Mouse (Mus musculus) forebrain, embryonic 15.5 days (tissue): ENCODE measurements at regions not wholly inside any gene's neighbourhood (a gene's known extent, or its start where the extent isn't known, plus 50 kb on each side); places are given as distances from the start of the nearest gene placed in this dataset.

ENCODE experiments used
- ATAC-seq: fragments of 200-750 bp; cut with Nextera tagmentation; replicated peaks from 2 replicates; pipeline ENCODE4 v1.8.0; 2017; ENCODE audit warnings: mild to moderate bottlenecking, moderate TSS enrichment, moderate library complexity
- H3K27ac ChIP-seq: fragments of 300-500 bp; sonication (generic); replicated peaks from 2 replicates; pipeline ENCODE4 v1.5.1; 2015; ENCODE audit warnings: mild to moderate bottlenecking, inconsistent platforms
- H3K27me3 ChIP-seq: fragments of 300-500 bp; sonication (generic); 2 replicates; pipeline ENCODE4 v1.6.1; 2015; ENCODE audit warnings: inconsistent platforms
- H3K36me3 ChIP-seq: fragments of 300-500 bp; sonication (generic); 2 replicates; pipeline ENCODE4 v1.6.1; 2015; ENCODE audit warnings: mild to moderate bottlenecking, inconsistent platforms
- H3K4me1 ChIP-seq: fragments of 300-500 bp; sonication (generic); 2 replicates; pipeline ENCODE4 v1.6.1; 2015; ENCODE audit warnings: inconsistent platforms
- H3K4me2 ChIP-seq: fragments of 300-500 bp; sonication (generic); replicated peaks from 2 replicates; pipeline ENCODE4 v1.6.1; 2015; ENCODE audit warnings: mild to moderate bottlenecking, inconsistent platforms
- H3K4me3 ChIP-seq: fragments of 300-500 bp; sonication (generic); 2 replicates; pipeline ENCODE4 v1.5.1; 2015; ENCODE audit warnings: mild to moderate bottlenecking, inconsistent platforms
- H3K9ac ChIP-seq: fragments of 300-500 bp; sonication (generic); replicated peaks from 2 replicates; pipeline ENCODE4 v1.6.1; 2015; ENCODE audit warnings: mild to moderate bottlenecking, inconsistent platforms
- H3K9me3 ChIP-seq: fragments of 300-500 bp; sonication (generic); 2 replicates; pipeline ENCODE4 v1.6.1; 2016; ENCODE audit warnings: inconsistent platforms
- WGBS: fragments of 180-500 bp; shearing (Covaris S2); methylation state at CpG from one replicate; pipeline ENCODE4 v1.1.7; 2015; ENCODE audit warnings: mixed read lengths; 5-methylcytosine and 5-hydroxymethylcytosine counted together

DNA sequence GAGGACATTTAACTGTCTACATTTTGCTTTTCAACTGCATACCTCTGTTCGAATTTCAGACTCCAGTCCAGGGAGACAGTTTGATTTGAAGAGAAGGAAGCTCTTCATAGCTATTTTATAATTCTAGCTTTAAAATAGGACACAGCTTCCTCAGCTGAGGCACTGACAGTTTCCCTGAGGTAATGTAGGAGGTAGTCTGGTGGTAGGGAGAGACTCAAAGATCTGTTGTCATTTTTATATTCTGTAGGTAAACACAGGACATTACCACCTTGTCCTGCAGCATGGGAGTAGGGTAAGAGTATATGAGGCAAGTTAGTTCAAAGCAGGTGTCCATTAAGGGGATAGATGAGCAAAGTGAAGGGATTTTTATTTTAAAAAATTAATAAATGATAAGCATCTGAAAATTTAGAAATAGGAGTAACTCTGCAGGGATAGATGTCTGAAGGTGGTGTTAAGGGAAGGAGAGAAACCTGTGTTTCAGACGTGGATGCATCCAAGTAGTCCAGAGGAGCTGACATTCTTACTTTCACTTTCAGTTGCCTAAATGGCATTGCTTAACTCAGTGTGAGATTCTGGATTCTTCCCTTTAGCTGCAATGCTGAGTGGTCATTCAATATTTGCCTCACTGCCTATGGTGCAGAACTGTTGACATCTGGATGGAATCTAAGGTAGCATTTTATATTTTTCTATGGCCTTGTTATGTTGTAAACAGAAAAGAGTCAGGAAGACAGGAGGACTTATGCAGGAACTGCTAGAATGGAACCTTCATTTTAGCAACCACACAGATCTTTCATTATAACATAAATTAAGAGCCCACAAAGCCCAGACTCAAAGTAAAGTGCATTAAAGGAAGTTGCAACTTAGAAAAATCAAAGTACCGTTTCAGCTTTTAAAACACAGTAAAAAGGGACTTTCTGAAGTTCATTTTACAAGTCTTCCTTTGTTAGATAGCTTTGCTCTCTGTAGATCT is 126.3 kb upstream of the Syt1 start:
- Histone ChIP-seq H3K27me3 (no peaks in the 10 kb centered on the region), H3K4me1 (no peaks in the 10 kb centered on the region), H3K36me3 (no peaks in the 10 kb centered on the region), H3K9me3 (no peaks in the 10 kb centered on the region), H3K9ac (no peak overlapping the region), H3K4me3 (no peak overlapping the region), H3K27ac (no peak overlapping the region), H3K4me2 (no peak overlapping the region)
- no peak for ATAC-seq
- WGBS: 77% methylated on average over 3 of the region's 3 CpGs

GRCm38 (mm10) chr10:109134521-109134920 is 123.7 kb upstream of the Syt1 start:
- Histone ChIP-seq H3K9ac (no peak overlapping the region), H3K4me2 (no peak overlapping the region), H3K4me3 (no peak overlapping the region), H3K36me3 (no peaks in the 10 kb centered on the region), H3K27ac (no peak overlapping the region), H3K27me3 (no peaks in the 10 kb centered on the region), H3K4me1 (no peaks in the 10 kb centered on the region), H3K9me3 (no peaks in the 10 kb centered on the region)
- 89% methylated on average over 4 of the region's 4 CpGs for WGBS
- ATAC-seq: no peak

- H3K27me3 ChIP-seq: no peaks in the 10 kb centered on the region
- H3K9ac ChIP-seq: no peak overlapping the region
- no peak overlapping the region for H3K4me2 ChIP-seq
- H3K4me1 ChIP-seq: no peaks in the 10 kb centered on the region
- 62% methylated on average over 8 of the region's 8 CpGs for WGBS
- ATAC-seq: no peak
- H3K9me3 ChIP-seq: no peaks in the 10 kb centered on the region
- H3K4me3 ChIP-seq: no peak overlapping the region
- no peak overlapping the region for H3K27ac ChIP-seq
- H3K36me3 ChIP-seq: no peaks in the 10 kb centered on the region
Observed at GRCm38 (mm10) chr10:109132091-109132573, 121.3 kb upstream of the Syt1 start.

DNA sequence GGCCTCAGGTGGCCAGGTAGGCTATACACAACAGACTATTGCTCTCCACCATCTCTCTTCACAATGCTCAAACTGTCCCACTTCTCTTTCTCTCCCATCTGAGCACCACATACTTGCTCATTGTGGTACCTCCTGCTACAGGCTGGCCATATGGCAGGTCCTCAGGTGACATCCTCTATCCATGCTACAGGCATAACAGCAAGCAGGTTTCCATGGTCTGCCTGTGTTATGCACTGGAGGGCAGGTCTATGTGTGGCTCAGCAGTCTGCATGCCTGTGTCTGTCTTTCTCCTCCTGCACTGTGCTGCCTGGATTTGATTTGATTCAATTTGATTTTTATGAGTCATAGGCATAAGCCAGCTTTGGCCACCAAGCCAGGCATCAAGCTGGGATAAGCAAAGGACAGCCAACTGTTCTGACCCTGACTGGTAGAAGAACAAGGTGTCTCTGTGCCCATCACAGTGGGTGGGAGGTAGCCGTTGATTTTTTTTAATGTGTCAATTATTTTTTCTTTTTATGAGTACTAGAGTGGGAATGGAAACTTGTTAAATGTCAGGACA is 118.8 kb upstream of the Syt1 start:
- no peaks in the 10 kb centered on the region for H3K9me3 ChIP-seq
- H3K4me3 ChIP-seq: no peak overlapping the region
- H3K4me1 ChIP-seq: no peaks in the 10 kb centered on the region
- no peaks in the 10 kb centered on the region for H3K27me3 ChIP-seq
- H3K36me3 ChIP-seq: no peaks in the 10 kb centered on the region
- WGBS: 89% methylated on average over 1 of the region's 1 CpGs
- ATAC-seq: no peak
- H3K4me2 ChIP-seq: no peak overlapping the region
- no peak overlapping the region for H3K27ac ChIP-seq
- H3K9ac ChIP-seq: no peak overlapping the region

DNA sequence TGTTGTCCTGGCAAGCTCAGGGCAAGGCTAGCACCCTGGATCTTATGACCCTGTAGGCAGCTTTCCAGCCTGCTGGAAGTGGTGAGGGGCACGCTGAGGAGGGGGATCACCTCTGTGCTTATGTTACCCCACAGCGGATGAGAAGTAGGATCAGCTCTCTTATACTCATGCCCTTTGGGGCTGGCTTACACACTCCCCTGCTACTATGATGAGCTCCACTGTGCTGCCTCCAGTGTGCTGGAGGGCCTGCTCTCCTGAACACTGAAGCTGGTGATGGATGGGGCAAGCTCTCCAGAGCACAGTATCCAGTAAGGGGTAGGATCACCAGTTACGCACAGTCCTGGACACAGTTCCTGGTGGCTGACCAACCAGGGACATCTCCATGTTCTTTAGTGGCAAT is 118.3 kb upstream of the Syt1 start:
- WGBS: 89% methylated on average over 3 of the region's 3 CpGs
- Histone ChIP-seq H3K9ac (no peak overlapping the region), H3K27me3 (no peaks in the 10 kb centered on the region), H3K9me3 (no peaks in the 10 kb centered on the region), H3K27ac (no peak overlapping the region), H3K36me3 (no peaks in the 10 kb centered on the region), H3K4me2 (no peak overlapping the region), H3K4me1 (no peaks in the 10 kb centered on the region), H3K4me3 (no peak overlapping the region)
- no peak for ATAC-seq

GRCm38 (mm10) chr10:109126699-109127098 is 115.9 kb upstream of the Syt1 start:
- ATAC-seq: no peak
- Histone ChIP-seq H3K9me3 (no peaks in the 10 kb centered on the region), H3K4me2 (no peak overlapping the region), H3K36me3 (no peaks in the 10 kb centered on the region), H3K9ac (no peak overlapping the region), H3K27me3 (no peaks in the 10 kb centered on the region), H3K4me1 (no peaks in the 10 kb centered on the region), H3K27ac (no peak overlapping the region), H3K4me3 (no peak overlapping the region)
- 96% methylated on average over 2 of the region's 2 CpGs for WGBS

DNA sequence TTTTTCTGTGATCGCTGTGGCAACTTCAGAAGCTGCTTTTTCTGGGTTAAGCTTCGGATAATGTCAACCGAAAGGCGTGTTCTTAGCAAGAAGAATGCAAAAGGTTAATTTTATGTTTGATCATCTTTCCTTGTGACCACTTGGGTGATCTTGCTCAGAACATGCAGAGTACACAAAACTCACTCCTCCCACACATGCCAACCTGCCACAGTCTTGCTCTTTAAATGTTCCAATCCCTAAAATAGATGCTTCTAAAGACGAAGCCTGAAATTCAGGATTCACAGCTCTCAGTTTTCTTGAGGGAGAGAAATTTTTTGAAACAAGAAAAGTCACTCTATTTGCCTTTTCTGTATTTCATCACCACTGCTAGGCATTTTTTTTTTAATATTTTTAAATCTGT is 106.4 kb upstream of the Syt1 start:
- Histone ChIP-seq H3K27me3 (no peaks in the 10 kb centered on the region), H3K9me3 (no peaks in the 10 kb centered on the region), H3K4me3 (no peak overlapping the region), H3K36me3 (no peaks in the 10 kb centered on the region), H3K4me2 (no peak overlapping the region), H3K4me1 (no peaks in the 10 kb centered on the region), H3K27ac (no peak overlapping the region), H3K9ac (no peak overlapping the region)
- 88% methylated on average over 5 of the region's 5 CpGs for WGBS
- no peak for ATAC-seq

DNA sequence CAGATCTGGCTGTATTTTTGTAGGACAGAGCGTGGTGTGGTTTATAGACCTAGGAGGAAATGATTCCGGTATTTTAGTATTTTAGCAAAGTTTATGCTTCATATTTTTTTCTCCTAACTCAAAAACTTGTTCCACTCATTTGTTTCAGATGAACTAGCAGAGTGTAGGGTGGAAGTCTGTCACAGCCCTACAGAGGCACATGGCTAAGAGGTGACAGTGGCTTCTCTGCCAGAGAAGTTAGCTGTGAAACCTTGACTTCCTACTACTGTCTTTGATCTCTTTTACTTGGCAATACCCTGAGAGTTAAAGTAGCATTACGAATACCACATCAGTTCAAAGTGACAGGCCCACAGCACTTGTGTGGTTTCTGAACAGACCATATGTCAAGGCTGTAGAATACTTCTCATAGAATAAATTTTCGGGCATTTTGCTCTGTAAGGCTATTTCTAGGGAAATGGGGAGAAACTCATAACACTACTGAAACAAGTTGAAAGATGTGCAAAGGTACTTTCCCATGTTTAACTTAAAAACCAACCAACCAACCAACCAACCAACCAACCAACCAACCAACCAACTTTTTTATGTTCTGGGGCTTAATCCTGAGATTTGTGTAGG is 104.3 kb upstream of the Syt1 start:
- Histone ChIP-seq H3K36me3 (no peaks in the 10 kb centered on the region), H3K27me3 (no peaks in the 10 kb centered on the region), H3K9ac (no peak overlapping the region), H3K9me3 (no peaks in the 10 kb centered on the region), H3K4me3 (no peak overlapping the region), H3K4me2 (no peak overlapping the region), H3K27ac (no peak overlapping the region), H3K4me1 (no peaks in the 10 kb centered on the region)
- WGBS: 84% methylated on average over 4 of the region's 4 CpGs
- ATAC-seq: no peak

DNA sequence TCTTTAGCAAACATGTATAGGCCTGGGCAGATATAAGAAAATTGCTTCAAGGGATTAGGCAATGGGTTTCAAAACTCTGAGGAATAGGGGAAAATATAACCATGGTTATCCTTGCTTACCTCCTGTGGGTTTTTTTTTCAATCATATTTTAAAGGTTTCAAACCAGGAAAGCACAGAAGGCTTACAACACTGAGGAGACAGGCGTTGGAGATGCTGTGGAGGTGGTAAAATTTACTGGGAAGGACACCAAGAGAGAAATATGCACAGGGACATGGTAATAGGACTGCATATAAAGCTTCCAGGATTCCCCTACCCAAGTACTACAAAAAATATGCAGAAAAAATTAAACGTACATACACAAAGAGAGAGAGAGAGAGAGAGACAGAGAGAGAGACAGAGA is 95.0 kb upstream of the Syt1 start:
- Histone ChIP-seq H3K4me3 (no peak overlapping the region), H3K4me1 (no peaks in the 10 kb centered on the region), H3K9ac (no peak overlapping the region), H3K9me3 (no peaks in the 10 kb centered on the region), H3K4me2 (no peak overlapping the region), H3K36me3 (no peaks in the 10 kb centered on the region), H3K27me3 (no peaks in the 10 kb centered on the region), H3K27ac (no peak overlapping the region)
- ATAC-seq: no peak
- 77% methylated on average over 2 of the region's 2 CpGs for WGBS

DNA sequence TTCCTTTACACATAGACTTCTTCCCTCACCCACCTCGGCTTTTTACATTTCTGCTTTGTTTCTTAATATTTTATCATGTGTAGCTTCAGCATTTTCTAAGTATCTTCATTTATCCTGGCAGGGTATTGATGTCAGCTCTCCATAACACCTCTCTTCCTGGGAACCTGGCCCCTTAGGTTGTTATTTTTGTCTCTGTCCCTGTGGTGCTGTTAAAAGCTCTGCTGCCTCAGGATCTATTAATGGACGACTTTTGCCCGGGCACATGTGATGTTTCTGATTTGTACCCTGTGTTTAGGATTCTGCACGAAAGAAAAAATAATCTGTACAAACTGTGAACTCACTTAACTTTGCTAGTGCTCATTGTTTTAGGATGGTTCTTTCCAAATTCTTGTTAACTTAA is 81.4 kb upstream of the Syt1 start:
- no peaks in the 10 kb centered on the region for H3K9me3 ChIP-seq
- no peaks in the 10 kb centered on the region for H3K27me3 ChIP-seq
- no peak for ATAC-seq
- no peak overlapping the region for H3K4me2 ChIP-seq
- H3K4me3 ChIP-seq: no peak overlapping the region
- 79% methylated on average over 4 of the region's 4 CpGs for WGBS
- H3K36me3 ChIP-seq: no peaks in the 10 kb centered on the region
- no peaks in the 10 kb centered on the region for H3K4me1 ChIP-seq
- no peak overlapping the region for H3K9ac ChIP-seq
- no peak overlapping the region for H3K27ac ChIP-seq

DNA sequence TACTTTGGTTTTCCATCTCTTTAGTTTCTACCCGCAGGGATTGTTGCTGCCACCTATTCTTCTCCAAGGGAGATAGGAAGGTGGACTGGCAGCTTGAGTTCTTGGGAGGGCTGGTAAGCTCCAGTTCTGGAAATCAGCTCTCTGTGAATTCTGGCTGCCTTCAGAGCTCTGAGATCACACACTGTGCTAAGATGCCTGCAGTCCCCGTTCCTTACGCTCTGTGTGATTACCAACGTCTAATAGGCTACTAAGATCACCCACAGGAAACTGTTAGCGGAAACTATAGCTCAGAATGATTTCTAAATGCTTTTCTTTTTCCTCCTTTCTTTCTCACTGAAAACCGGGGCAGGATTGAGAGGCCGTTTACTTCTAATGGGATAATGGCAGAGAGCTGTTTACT is 69.0 kb upstream of the Syt1 start:
- Histone ChIP-seq H3K9ac (no peak overlapping the region), H3K4me3 (no peak overlapping the region), H3K27me3 (no peaks in the 10 kb centered on the region), H3K27ac (no peak overlapping the region), H3K36me3 (no peaks in the 10 kb centered on the region), H3K4me2 (peak overlapping the region; percentile 17; the same call in 1 of the 2 replicates), H3K9me3 (no peaks in the 10 kb centered on the region), H3K4me1 (peaks cover 7% of the 10 kb centered on the region; the same call in 1 of the 2 replicates)
- 5% methylated on average over 7 of the region's 7 CpGs for WGBS
- 0 out of 2 replicates have a peak, but pooled peaks have one; percentile 58 for ATAC-seq

DNA sequence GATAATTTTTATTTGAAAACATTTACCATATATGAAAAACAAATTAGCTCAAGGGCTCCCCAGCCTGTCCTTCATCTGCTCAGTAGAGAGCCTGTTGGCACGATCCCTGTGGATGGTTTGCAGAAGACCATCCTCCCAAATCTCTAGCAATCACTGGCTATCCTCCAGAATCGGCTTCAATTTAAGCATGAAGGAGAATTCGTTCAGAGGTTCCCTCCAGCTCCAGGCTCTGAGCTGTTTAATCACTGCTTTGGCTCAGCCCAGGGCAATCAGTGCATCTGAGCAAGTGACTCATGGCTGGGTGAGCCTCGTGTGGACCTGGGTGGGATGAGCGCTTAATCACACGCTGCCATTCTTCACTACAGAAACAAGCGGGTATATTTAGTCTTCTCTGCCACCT is 63.4 kb upstream of the Syt1 start:
- H3K27me3 ChIP-seq: no peaks in the 10 kb centered on the region
- H3K36me3 ChIP-seq: no peaks in the 10 kb centered on the region
- H3K9me3 ChIP-seq: no peaks in the 10 kb centered on the region
- H3K4me3 ChIP-seq: no peak overlapping the region
- no peak for ATAC-seq
- no peak overlapping the region for H3K4me2 ChIP-seq
- H3K4me1 ChIP-seq: no peaks in the 10 kb centered on the region
- 81% methylated on average over 7 of the region's 7 CpGs for WGBS
- no peak overlapping the region for H3K27ac ChIP-seq
- H3K9ac ChIP-seq: no peak overlapping the region
